Mouse (Mus musculus): ENCODE measurements around the gene Osbpl5. TPM values are rescaled to one million over a fixed set of nuclear protein-coding genes. Genes with fewer than 3 reads are reported as not detected.

The Osbpl5 gene
- polyA plus RNA-seq, 1 experiment from 2014 or later: 50.0 TPM

DNA sequence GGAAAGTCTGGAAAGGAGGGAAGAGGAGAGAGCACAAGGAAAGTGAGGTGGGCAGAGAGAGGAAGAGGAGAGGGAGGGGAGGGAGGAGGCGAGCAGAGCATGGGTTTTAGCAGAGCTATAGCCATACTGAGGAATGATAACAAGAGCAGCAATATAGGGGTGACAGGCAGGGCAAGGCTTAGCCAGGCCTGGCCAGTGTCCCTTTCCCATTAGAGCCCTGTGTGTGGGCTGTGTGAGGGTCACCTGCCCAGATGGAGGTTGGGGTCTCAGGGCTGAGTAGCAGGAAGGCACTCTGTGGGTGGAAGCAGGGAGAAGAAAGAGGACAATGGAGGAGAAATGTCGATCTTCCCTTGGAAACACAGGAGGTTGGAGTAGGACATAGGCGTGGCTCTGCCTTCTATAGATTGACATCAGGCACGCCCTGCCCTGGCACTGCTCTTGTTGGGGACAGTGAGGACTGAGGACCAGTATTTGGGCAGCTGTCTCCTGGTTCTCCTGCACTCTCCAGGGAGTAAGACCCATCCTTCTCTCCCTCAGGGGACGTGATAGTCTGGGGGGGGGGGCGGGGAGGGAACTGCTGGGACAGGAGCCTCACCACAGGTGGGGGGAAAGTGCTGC lies 26.7 kb upstream of the Osbpl5 start:
- DNase-seq (ENCODE audit: low read depth, low spot score): no peak
- in situ Hi-C loops (cut with MboI; ENCODE audit: low pct_unique_long_range_greater_than_20kb): no loop called here
- no peaks in the 10 kb centered on the region for H3K27me3 ChIP-seq
- ChIA-PET CTCF (interaction anchor here (1.4 to 2.7 kb wide), 5 partner anchors 18 to 124 kb away, joined by 4 to 19 read pairs (median 12); no protein-coding TSS in a partner anchor), POLR2A (interaction anchor here (1.1 kb wide), 1 partner anchor 16 kb away, joined by 5 read pairs; no protein-coding TSS in a partner anchor)
- no peak for ATAC-seq
- no peak for TF ChIP-seq CTCF (IDR thresholded peaks at IDR 0.05)

DNA sequence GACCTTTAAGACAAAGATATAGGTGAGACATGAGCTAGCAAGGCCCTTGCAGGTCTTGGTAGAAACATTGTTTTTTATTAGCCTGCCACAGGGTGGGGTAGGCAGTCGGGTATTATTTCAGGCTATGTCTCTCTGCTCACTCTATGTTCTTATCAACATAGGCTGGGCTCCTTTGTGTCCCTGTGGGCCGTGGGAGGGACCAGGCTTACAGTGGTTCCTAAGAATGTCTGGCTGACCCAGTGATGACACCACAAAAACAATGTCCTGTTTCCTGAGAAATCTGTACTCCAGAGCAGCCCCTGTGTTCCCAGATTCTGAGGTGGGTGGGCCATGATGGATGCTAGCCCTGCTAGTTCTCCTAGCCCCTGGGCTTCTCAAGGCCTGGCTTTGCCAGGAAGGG lies 20.6 kb upstream of the Osbpl5 start:
- in situ Hi-C loops (cut with MboI; ENCODE audit: low pct_unique_long_range_greater_than_20kb): no loop called here
- DNase-seq (ENCODE audit: low read depth, low spot score): no peak
- H3K27me3 ChIP-seq: no peaks in the 10 kb centered on the region
- ChIA-PET CTCF (interaction anchor here (4.2 kb wide), 1 partner anchor 14 kb away, joined by 18 read pairs; no protein-coding TSS in a partner anchor), POLR2A (no interaction called here)
- no peak for TF ChIP-seq CTCF (IDR thresholded peaks at IDR 0.05)
- ATAC-seq: no peak

DNA sequence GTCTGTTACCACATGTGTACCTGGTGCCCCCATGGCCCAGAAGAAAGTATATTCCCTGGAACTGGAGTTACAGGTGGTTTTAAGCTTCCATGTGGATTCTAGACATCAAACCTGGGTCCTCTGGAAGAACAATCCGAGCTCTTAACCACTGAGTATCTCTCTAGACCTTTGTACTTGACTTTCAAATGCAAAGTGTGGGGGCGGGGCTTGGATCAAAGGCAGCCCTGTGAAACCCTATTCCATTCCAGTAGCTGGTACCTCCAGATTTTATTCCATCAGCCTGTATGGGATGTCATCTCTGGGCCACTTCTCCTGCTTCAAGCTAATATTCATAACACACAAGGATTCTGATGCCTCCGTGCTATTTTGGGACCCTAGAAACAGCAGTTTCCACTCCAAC lies 19.4 kb upstream of the Osbpl5 start:
- TF ChIP-seq CTCF (IDR thresholded peaks at IDR 0.05): no peak
- no peak for ATAC-seq
- H3K27me3 ChIP-seq: no peaks in the 10 kb centered on the region
- DNase-seq (ENCODE audit: low read depth, low spot score): no peak
- in situ Hi-C loops (cut with MboI; ENCODE audit: low pct_unique_long_range_greater_than_20kb): no loop called here
- ChIA-PET CTCF (interaction anchor here (2.1 to 4.2 kb wide), 2 partner anchors 9 to 12 kb away, joined by 11 to 18 read pairs; partner anchors contain the start of gene Mrgpre), POLR2A (no interaction called here)

DNA sequence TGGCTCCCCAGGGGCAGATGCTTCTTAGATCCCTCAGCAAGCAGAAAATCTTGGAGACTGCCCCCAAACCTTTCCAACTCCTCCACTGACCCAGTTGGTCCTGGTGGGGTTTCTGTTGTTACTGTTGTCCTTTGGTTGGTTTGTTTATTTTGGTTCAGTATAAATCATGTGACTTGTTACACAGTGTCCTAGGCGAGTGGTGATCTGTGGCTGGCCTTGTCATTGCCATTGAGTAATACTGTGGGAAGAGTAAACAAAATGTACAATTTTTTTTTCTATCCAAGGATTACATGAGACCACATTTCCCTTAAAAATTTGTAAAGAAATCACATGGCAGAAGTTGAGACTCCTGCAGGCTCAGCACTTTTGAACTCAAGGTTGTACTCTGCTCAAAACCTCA lies 12.7 kb upstream of the Osbpl5 start:
- no peaks in the 10 kb centered on the region for H3K27me3 ChIP-seq
- ATAC-seq (no peak), DNase-seq (ENCODE audit: low read depth, low spot score) (no peak)
- POLR2A ChIA-PET: no interaction called here
- no peak for TF ChIP-seq CTCF (IDR thresholded peaks at IDR 0.05)
- CTCF ChIA-PET: no interaction called here
- in situ Hi-C loops (cut with MboI; ENCODE audit: low pct_unique_long_range_greater_than_20kb): no loop called here

DNA sequence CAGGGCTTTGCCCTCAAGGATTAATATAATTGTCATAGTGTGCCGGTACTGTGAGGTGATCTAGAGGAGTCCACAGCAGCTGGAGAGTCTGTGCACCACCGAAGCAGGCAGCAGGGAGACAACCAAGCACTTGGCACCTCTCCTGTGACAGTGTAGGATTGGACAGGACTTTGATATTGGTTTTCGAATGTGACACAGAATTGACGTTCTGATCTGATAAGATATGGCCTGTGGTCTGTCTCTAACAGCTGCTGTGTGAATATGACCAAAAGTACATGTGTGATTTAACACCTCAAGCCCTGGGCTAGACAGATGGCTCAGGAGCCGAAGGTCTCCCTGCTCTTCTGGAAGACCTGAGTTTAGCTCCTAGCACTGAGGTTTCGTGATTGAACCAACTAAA lies 11.5 kb upstream of the Osbpl5 start:
- no peak for TF ChIP-seq CTCF (IDR thresholded peaks at IDR 0.05)
- no peaks in the 10 kb centered on the region for H3K27me3 ChIP-seq
- ATAC-seq (no peak), DNase-seq (ENCODE audit: low read depth, low spot score) (no peak)
- ChIA-PET CTCF (interaction anchor here (0.8 kb wide), 1 partner anchor 62 kb away, joined by 3 read pairs; no protein-coding TSS in a partner anchor), POLR2A (no interaction called here)
- in situ Hi-C loops (cut with MboI; ENCODE audit: low pct_unique_long_range_greater_than_20kb): no loop called here

DNA sequence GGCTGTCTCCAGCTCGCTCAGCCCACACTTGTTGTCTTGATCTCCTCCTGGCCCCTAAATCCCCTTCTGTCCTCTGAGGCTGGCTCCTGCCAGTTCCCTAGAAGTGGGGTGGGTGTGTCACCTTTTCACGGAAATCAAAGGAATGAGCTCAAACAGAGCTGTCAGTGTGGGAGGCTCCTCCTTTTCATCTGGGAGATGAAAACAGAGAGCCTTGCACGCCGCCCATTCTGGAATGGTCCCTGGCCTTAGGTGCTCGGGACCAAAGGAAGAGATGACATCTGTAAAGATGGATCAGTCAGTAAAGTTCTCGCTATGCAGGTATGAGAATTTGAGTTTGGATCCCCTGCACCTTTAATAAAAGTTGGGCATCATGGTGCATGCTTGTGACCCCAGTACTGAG lies 10.1 kb upstream of the Osbpl5 start, which contains the start of gene Mrgprg:
Gene Mrgprg (minus strand): TSS at position 101 of the 400 bp plus-strand sequence.
- ChIA-PET CTCF (no interaction called here), POLR2A (no interaction called here)
- ATAC-seq (no peak), DNase-seq (ENCODE audit: low read depth, low spot score) (no peak)
- in situ Hi-C loops (cut with MboI; ENCODE audit: low pct_unique_long_range_greater_than_20kb): no loop called here
- no peak for TF ChIP-seq CTCF (IDR thresholded peaks at IDR 0.05)
- H3K27me3 ChIP-seq: no peaks in the 10 kb centered on the region

DNA sequence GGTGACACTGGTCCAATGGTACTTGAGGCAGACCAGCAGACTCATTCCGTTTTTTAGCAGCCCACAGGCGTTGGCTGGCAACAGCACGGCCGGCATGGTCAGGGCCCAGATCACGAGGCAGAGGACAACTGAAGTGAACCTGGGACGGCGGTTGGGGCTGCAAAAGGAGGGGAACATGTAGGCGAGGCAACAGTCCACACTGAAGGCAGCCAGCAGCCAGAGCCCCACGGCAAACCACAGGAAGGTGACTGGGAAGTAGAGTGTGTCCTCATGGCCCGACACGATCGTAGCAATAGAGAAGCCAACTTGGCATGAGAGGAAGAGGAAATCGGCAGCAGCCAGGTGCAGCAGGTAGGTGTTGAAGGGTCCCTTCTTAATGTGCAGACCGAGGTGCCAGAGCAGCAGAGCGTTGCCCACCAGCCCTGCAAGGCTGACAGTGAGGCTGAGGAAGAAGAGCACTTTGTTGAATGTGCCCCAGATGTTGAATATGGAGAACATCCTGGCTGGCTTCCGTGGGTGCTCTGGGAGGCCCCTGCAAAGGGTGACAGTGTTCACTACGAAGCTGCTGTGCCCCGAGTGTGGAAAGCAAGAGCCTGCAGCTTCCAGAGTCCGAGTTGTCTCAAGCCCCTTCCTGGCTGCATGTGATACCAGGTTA lies 8.2 kb upstream of the Osbpl5 start:
- no peak for DNase-seq (ENCODE audit: low read depth, low spot score)
- in situ Hi-C loops (cut with MboI; ENCODE audit: low pct_unique_long_range_greater_than_20kb): loop anchor here (5.0 kb wide), 1 partner anchor 613 kb away; no protein-coding TSS in a partner anchor
- no peak for TF ChIP-seq CTCF (IDR thresholded peaks at IDR 0.05)
- ATAC-seq: no peak
- H3K27me3 ChIP-seq: no peaks in the 10 kb centered on the region
- CTCF ChIA-PET: interaction anchor here (1.0 to 2.0 kb wide), 5 partner anchors 11 to 59 kb away, joined by 4 to 18 read pairs (median 12); partner anchors contain the start of gene Mrgpre
- POLR2A ChIA-PET: no interaction called here

DNA sequence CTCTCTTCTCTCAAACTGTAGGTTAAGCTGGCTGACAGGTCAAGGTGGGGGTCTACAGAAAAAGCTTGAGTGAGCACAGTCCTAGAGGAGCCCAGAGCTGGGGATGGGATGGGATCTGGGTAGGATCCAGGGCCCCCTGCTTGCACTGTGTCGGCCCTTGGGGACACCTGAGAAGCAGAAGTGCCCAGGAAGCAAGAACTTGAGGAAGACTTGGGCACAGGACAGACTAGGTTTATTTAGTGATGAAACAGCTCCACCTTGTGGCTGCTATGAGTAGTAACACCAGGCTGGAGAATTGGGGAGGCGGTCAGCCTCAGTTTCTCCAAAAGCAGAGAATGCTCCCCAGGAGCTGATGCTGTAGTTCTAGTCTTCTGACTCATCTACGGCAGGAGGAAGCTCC lies 7.0 kb upstream of the Osbpl5 start:
- TF ChIP-seq CTCF (IDR thresholded peaks at IDR 0.05): peak; percentile 86
- in situ Hi-C loops (cut with MboI; ENCODE audit: low pct_unique_long_range_greater_than_20kb): loop anchor here (5.0 kb wide), 1 partner anchor 611 kb away; no protein-coding TSS in a partner anchor
- ATAC-seq (peak; percentile 45), DNase-seq (ENCODE audit: low read depth, low spot score) (no peak)
- POLR2A ChIA-PET: no interaction called here
- CTCF ChIA-PET: interaction anchor here (0.7 to 2.3 kb wide), 13 partner anchors 8 to 208 kb away, joined by 3 to 18 read pairs (median 5); partner anchors contain the start of gene Mrgpre
- no peaks in the 10 kb centered on the region for H3K27me3 ChIP-seq

DNA sequence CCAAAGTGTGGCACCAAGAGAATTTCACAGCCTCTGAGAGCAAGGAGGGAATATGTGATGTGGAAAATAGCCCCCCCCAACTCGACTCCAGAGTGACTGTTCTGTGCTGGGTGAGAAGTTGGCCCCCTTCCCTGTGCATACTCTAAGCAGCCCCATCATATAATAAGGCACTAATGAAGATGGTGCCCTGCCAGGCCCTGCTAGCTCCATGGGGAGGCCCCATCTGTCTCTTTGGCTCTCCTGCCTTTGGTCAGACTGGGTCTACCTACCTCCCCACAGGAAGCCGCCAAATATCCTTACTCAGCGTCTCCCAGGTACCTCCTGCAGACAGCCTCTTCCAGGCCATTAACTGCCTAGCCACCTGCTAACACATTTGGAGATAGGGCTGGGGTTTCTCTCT lies 2.2 kb upstream of the Osbpl5 start:
- H3K27me3 ChIP-seq: no peaks in the 10 kb centered on the region
- ATAC-seq (no peak), DNase-seq (ENCODE audit: low read depth, low spot score) (no peak)
- POLR2A ChIA-PET: no interaction called here
- in situ Hi-C loops (cut with MboI; ENCODE audit: low pct_unique_long_range_greater_than_20kb): loop anchor here (10.0 kb wide), 1 partner anchor 174 kb away; no protein-coding TSS in a partner anchor
- TF ChIP-seq CTCF (IDR thresholded peaks at IDR 0.05): no peak
- CTCF ChIA-PET: interaction anchor here (1.2 kb wide), 1 partner anchor 10 kb away, joined by 3 read pairs; no protein-coding TSS in a partner anchor

DNA sequence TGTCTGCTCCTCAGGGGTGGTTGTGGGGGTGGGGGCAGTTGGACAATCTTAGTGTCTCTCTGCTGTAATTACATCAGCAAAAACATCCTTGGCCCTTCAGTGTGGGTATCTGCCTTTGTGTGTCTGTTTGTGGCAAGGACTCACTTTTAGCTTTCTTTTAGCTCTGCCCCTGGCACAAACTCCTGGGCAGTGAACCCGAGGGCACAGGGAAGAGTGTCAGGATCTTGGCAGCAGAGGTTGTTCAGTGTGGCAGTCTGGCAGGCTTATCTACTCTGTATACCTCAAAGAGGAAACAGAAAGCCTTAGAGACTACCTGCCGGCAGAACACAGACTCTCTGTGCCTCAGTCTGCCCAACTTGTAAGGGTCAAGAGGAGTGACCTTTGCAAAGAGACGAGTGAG lies 911 bp upstream of the Osbpl5 start:
- in situ Hi-C loops (cut with MboI; ENCODE audit: low pct_unique_long_range_greater_than_20kb): loop anchor here (10.0 kb wide), 1 partner anchor 173 kb away; no protein-coding TSS in a partner anchor
- no peaks in the 10 kb centered on the region for H3K27me3 ChIP-seq
- TF ChIP-seq CTCF (IDR thresholded peaks at IDR 0.05): no peak
- CTCF ChIA-PET: no interaction called here
- no peak for DNase-seq (ENCODE audit: low read depth, low spot score)
- no peak for ATAC-seq
- POLR2A ChIA-PET: no interaction called here

DNA sequence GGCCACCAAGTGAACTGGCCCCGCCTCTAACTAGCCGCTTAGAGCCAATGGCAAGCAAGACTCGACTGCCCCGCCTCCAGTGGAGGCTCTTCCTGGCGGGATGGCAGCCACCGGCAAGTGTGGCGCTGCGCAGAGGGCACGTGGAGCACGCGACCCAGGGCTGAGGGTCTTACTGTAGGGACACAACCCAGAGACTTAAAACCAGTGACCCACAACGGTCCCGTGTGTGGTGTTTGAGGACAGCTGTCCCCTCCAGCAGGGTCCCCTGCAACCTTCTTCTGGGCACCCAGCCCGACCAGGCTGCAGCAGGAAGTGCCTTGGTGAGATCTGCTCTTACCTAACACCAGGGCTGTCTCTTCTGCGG lies 224 bp upstream of the Osbpl5 start:
- ChIA-PET CTCF (no interaction called here), POLR2A (interaction anchor here (0.6 kb wide), 1 partner anchor 42 kb away, joined by 3 read pairs; no protein-coding TSS in a partner anchor)
- no peaks in the 10 kb centered on the region for H3K27me3 ChIP-seq
- ATAC-seq (peak; percentile 77), DNase-seq (ENCODE audit: low read depth, low spot score) (no peak)
- TF ChIP-seq CTCF (IDR thresholded peaks at IDR 0.05): no peak
- in situ Hi-C loops (cut with MboI; ENCODE audit: low pct_unique_long_range_greater_than_20kb): loop anchor here (10.0 kb wide), 1 partner anchor 172 kb away; no protein-coding TSS in a partner anchor

All from Patski (cell line).